Mouse (Mus musculus) MEL (cell line): Measurements from ENCODE around the gene Ppp2r5b. TPM values are rescaled to one million over a fixed set of nuclear protein-coding genes. Genes with fewer than 3 reads are reported as not detected.

Experiments used
- DNase-seq: peaks from one replicate; pipeline ENCODE4 v3.0.0; 2011; ENCODE audit warnings: low read depth, low spot score
- H3K27ac ChIP-seq: 2 replicates; pipeline ENCODE4 v1.5.1; 2012; ENCODE audit warnings: low read depth, mild to moderate bottlenecking, control low read depth, low read length, moderate library complexity; ENCODE audit not compliant: control insufficient read depth
- H3K27me3 ChIP-seq, 2 experiments: fragments of 150-350 bp in 1 of 2; sonication (generic) in 1 of 2; 2 replicates each; pipeline ENCODE4 v1.6.1; 2012; ENCODE audit warnings: low read length in 2 of 2, mild to moderate bottlenecking in 2 of 2, improper control_type of control experiment in 1 of 2, moderate library complexity in 1 of 2; ENCODE audit not compliant: insufficient read depth in 2 of 2, control insufficient read depth in 1 of 2
- H3K36me3 ChIP-seq, 2 experiments: 2 replicates each; pipeline ENCODE4 v1.6.1; 2012 to 2014; ENCODE audit warnings: low read length in 2 of 2, improper control_type of control experiment in 1 of 2, inconsistent platforms in 1 of 2, mild to moderate bottlenecking in 1 of 2; ENCODE audit not compliant: insufficient read depth in 2 of 2, control insufficient read depth in 1 of 2
- H3K4me1 ChIP-seq, 2 experiments: fragments of 150-350 bp in 1 of 2; sonication (generic) in 1 of 2; 2 replicates each; pipeline ENCODE4 v1.6.1; 2012; ENCODE audit warnings: low read length in 2 of 2, improper control_type of control experiment in 1 of 2, mild to moderate bottlenecking in 1 of 2; ENCODE audit not compliant: insufficient read depth in 2 of 2, control insufficient read depth in 1 of 2
- H3K4me3 ChIP-seq, 2 experiments: fragments of 150-350 bp in 1 of 2; sonication (generic) in 1 of 2; 2 replicates each; pipeline ENCODE4 v1.5.1; 2012; ENCODE audit warnings: low read depth in 2 of 2, low read length in 2 of 2, mild to moderate bottlenecking in 2 of 2, moderate library complexity in 2 of 2, control low read depth in 1 of 2, improper control_type of control experiment in 1 of 2; ENCODE audit not compliant: control insufficient read depth in 1 of 2, insufficient read depth in 1 of 2
- H3K79me2 ChIP-seq: 2 replicates; pipeline ENCODE4 v1.6.1; 2012; ENCODE audit warnings: mild to moderate bottlenecking, low read length, moderate library complexity; ENCODE audit not compliant: control insufficient read depth, poor library complexity, insufficient read depth
- H3K9ac ChIP-seq: 2 replicates; pipeline ENCODE4 v1.6.1; 2012; ENCODE audit warnings: low read depth, mild to moderate bottlenecking, control low read depth, low read length, moderate library complexity; ENCODE audit not compliant: control insufficient read depth, poor library complexity, severe bottlenecking
- H3K9me3 ChIP-seq: fragments of 150-350 bp; sonication (generic); replicated peaks from 2 replicates; pipeline ENCODE4 v1.6.1; 2012; ENCODE audit warnings: mild to moderate bottlenecking, low read length, improper control_type of control experiment, moderate library complexity; ENCODE audit not compliant: insufficient read depth
- EP300 ChIP-seq, 2 experiments: IDR thresholded peaks; 2 replicates each; pipeline ENCODE4 v1.6.1; 2011; ENCODE audit warnings: improper control_type of control experiment in 2 of 2, low read length in 2 of 2, low read depth in 1 of 2, mild to moderate bottlenecking in 1 of 2
- GABPA ChIP-seq: IDR thresholded peaks from 2 replicates; pipeline ENCODE4 v1.6.1; 2012; ENCODE audit warnings: low read depth, mild to moderate bottlenecking, inconsistent platforms, low read length, improper control_type of control experiment, moderate library complexity
- GATA1 ChIP-seq: IDR thresholded peaks from 2 replicates; pipeline ENCODE4 v1.6.1; 2011; ENCODE audit warnings: low read depth, low read length, improper control_type of control experiment
- JUND ChIP-seq: IDR thresholded peaks from 2 replicates; pipeline ENCODE4 v1.6.1; 2011; ENCODE audit warnings: low read depth, mild to moderate bottlenecking, improper control_type of control experiment, low read length
- KAT2A ChIP-seq: conservative IDR thresholded peaks from 2 replicates; pipeline ENCODE4 v1.6.1; 2012; ENCODE audit warnings: low read depth, low read length, improper control_type of control experiment, inconsistent platforms
- MAFK ChIP-seq: IDR thresholded peaks from 2 replicates; pipeline ENCODE4 v1.6.1; 2011; ENCODE audit warnings: low read depth, mild to moderate bottlenecking, low read length, improper control_type of control experiment, borderline replicate concordance
- MEF2A ChIP-seq: IDR thresholded peaks from 2 replicates; pipeline ENCODE4 v1.6.1; 2014; ENCODE audit warnings: low read depth, mild to moderate bottlenecking, inconsistent platforms, low read length, improper control_type of control experiment; ENCODE audit not compliant: poor library complexity, insufficient replicate concordance, severe bottlenecking; ENCODE audit errors: extremely low read depth
- NELFE ChIP-seq: IDR thresholded peaks from 2 replicates; pipeline ENCODE4 v1.6.1; 2011; ENCODE audit warnings: low read depth, low read length, improper control_type of control experiment
- POLR2A ChIP-seq, 2 experiments: IDR thresholded peaks; 2 replicates each; pipeline ENCODE4 v1.6.1; 2011 to 2012; ENCODE audit warnings: low read length in 2 of 2, mild to moderate bottlenecking in 2 of 2, control low read depth in 1 of 2, improper control_type of control experiment in 1 of 2, low read depth in 1 of 2, moderate library complexity in 1 of 2; ENCODE audit not compliant: control insufficient read depth in 1 of 2, insufficient read depth in 1 of 2, poor library complexity in 1 of 2
- POLR2AphosphoS2 ChIP-seq: IDR thresholded peaks from 2 replicates; pipeline ENCODE4 v1.6.1; 2011; ENCODE audit warnings: low read length, improper control_type of control experiment
- RAD21 ChIP-seq: IDR thresholded peaks from 2 replicates; pipeline ENCODE4 v1.6.1; 2011; ENCODE audit warnings: mild to moderate bottlenecking, low read depth, low read length, improper control_type of control experiment
- RCOR1 ChIP-seq: IDR thresholded peaks from 2 replicates; pipeline ENCODE4 v1.6.1; 2012; ENCODE audit warnings: low read depth, mild to moderate bottlenecking, inconsistent platforms, low read length, improper control_type of control experiment
- TBP ChIP-seq: IDR thresholded peaks from 2 replicates; pipeline ENCODE4 v1.8.0; 2011; ENCODE audit warnings: low read depth, low read length, improper control_type of control experiment
- TCF12 ChIP-seq: IDR thresholded peaks from 2 replicates; pipeline ENCODE4 v1.6.1; 2014; ENCODE audit warnings: low read depth, mild to moderate bottlenecking, inconsistent platforms, low read length, improper control_type of control experiment, moderate library complexity
- USF1 ChIP-seq: IDR thresholded peaks from 2 replicates; pipeline ENCODE4 v1.6.1; 2014; ENCODE audit warnings: low read depth, mild to moderate bottlenecking, inconsistent platforms, low read length, improper control_type of control experiment, moderate library complexity
- USF2 ChIP-seq, 2 experiments: IDR thresholded peaks; 2 replicates each; pipeline ENCODE4 v1.6.1; 2011 to 2012; ENCODE audit warnings: improper control_type of control experiment in 2 of 2, low read length in 2 of 2, borderline replicate concordance in 1 of 2, inconsistent platforms in 1 of 2, low read depth in 1 of 2, mild to moderate bottlenecking in 1 of 2; ENCODE audit not compliant: insufficient read depth in 1 of 2
- ZC3H11A ChIP-seq: IDR thresholded peaks from 2 replicates; pipeline ENCODE4 v1.6.1; 2012; ENCODE audit warnings: low read depth, mild to moderate bottlenecking, inconsistent platforms, low read length, improper control_type of control experiment
- ZNF384 ChIP-seq: IDR thresholded peaks from 2 replicates; pipeline ENCODE4 v1.6.1; 2012; ENCODE audit warnings: low read depth, mild to moderate bottlenecking, inconsistent platforms, low read length, improper control_type of control experiment
- polyA plus RNA-seq, 2 experiments: library from polyadenylated mRNA; stranded (reverse) in 1 of 2; unstranded in 1 of 2; fragments of >175 nt in 1 of 2; fragments of >200 nt in 1 of 2; gene quantifications; 2 replicates each; pipeline versions ENCODE4 v1.2.1 to v1.2.4; 2012; ENCODE audit warnings: low replicate concordance in 2 of 2, low read depth in 1 of 2; ENCODE audit not compliant: insufficient read length in 2 of 2, insufficient read depth in 1 of 2, missing spikeins in 1 of 2
- total RNA-seq: library from RNA; depleted of rRNA; stranded (reverse); fragments of 300-350 nt; gene quantifications from 2 replicates; pipeline ENCODE4 v1.2.3, GENCODE M21; 2012

The Ppp2r5b gene
- total and polyA plus RNA-seq, 3 experiments = 14.7 to 15.6 TPM; not detected in 1

GRCm38 (mm10) chr19:6234337-6235083 lies 1.2 kb downstream of the Ppp2r5b start (continued):
- TF ChIP-seq EP300 (IDR thresholded peaks at IDR 0.05; ENCODE audit: low read depth in 1 of 2, low read length in 2 of 2) (peak in 1 of 2 experiments; percentile 33; a peak in 1 of 4 replicates), POLR2AphosphoS2 (no peak), GABPA (no peak), TBP (no peak), ZC3H11A (no peak), ZNF384 (no peak), RAD21 (no peak)

- Histone ChIP-seq H3K79me2 (peaks cover 5% of the 10 kb centered on the region; the same call in 1 of the 2 replicates), H3K4me1 (peaks cover 2 to 27% of the 10 kb centered on the region in 2 experiments; a peak in 2 of 4 replicates), H3K27me3 (no peaks in the 10 kb centered on the region), H3K4me3 (no peak overlapping the region), H3K9me3 (no peaks in the 10 kb centered on the region), H3K36me3 (peaks cover 0 to 22% of the 10 kb centered on the region in 2 experiments; a peak in 2 of 4 replicates), H3K9ac (no peak overlapping the region), H3K27ac (no peak overlapping the region)
- TF ChIP-seq TCF12 (no peak), KAT2A (no peak), MEF2A (no peak), JUND (no peak), USF2 (IDR thresholded peaks at IDR 0.05; ENCODE audit: borderline replicate concordance in 1 of 2, insufficient read depth in 1 of 2, low read depth in 1 of 2, low read length in 2 of 2) (no peak), MAFK (no peak), NELFE (no peak), RCOR1 (no peak), USF1 (no peak), GATA1 (no peak), POLR2A (IDR thresholded peaks at IDR 0.05; ENCODE audit: control insufficient read depth in 1 of 2, insufficient read depth in 1 of 2, low read depth in 1 of 2, low read length in 2 of 2, poor library complexity in 1 of 2) (no peak), ZC3H11A (no peak), GABPA (no peak)
- no peak for DNase-seq
Observed at GRCm38 (mm10) chr19:6233647-6234046, 2.0 kb downstream of the Ppp2r5b start.
